Mouse (Mus musculus) liver, adult 2 months (tissue): Measurements from ENCODE around the gene Copg1.

Experiments used
- CTCF ChIP-seq: fragments of 200-500 bp; IDR thresholded peaks from 2 replicates; pipeline ENCODE4 v1.5.1; 2011; ENCODE audit warnings: low read depth, low read length, control low read depth
- POLR2A ChIP-seq: fragments of 200-500 bp; IDR thresholded peaks from 2 replicates; pipeline ENCODE4 v1.6.1; 2011; ENCODE audit warnings: low read length, control low read depth; ENCODE audit not compliant: insufficient read depth; ENCODE audit errors: extremely low read depth

- no peak for TF ChIP-seq POLR2A
- TF ChIP-seq CTCF, result 0 out of 2 replicates have a peak, but pooled peaks have one; percentile 8
These were observed 14.5 kb upstream of the Copg1 start for GRCm38 (mm10) chr6:87873104-87873503.
